Mouse (Mus musculus): ENCODE measurements around the gene Cmtm8. TPM values are rescaled to one million over a fixed set of nuclear protein-coding genes. Genes with fewer than 3 reads are reported as not detected.

Cmtm8 gene
- polyA plus RNA-seq, 1 experiment from 2014 or later: 17.9 TPM

DNA sequence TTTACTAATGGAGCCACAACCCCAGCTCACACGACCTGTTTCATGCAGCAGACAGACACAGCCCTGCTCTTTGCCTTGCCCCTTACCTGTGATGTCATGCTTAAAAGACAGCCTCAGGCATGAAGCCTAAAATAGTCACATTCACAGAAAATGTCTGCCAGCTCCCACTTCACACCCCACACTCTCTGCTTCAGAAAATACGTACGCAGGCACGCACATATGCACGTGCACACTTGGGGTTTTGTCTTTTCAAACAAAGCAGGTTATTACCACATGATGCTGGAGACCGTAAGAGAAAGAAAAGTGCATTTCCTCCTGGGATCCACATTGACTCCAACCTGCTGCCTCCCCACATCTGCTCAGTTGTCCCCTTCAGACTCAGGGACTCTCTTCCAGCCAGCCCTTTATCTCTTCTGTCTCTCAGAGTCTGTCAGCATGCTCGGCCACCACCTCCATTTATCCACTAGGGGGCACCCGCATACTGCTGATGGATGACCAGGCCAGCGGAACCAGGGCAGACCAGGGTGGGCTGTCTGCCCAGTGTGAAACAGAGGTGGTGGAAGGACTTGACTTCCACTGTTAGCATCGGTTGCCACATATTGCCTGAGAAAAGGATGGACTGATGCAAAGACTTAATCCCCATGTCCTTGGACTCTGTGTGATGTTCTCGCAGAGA, 46.5 kb downstream of the Cmtm8 start:
- no peaks in the 10 kb centered on the region for H3K36me3 ChIP-seq
- peak; percentile 51; the same call in 1 of the 2 replicates for ATAC-seq
- no peaks in the 10 kb centered on the region for H3K9me3 ChIP-seq (replicated peaks)
- H3K9ac ChIP-seq: no peak overlapping the region
- 55% methylated on average over 11 of the region's 11 CpGs for WGBS (ENCODE audit: insufficient replicate concordance)
- H3K4me1 ChIP-seq: no peaks in the 10 kb centered on the region
- no peak overlapping the region for H3K4me2 ChIP-seq
- H3K4me3 ChIP-seq: no peak overlapping the region
- H3K27me3 ChIP-seq (replicated peaks): 0 out of 2 replicates have a peak, but pooled peaks cover 3% of the 10 kb centered on the region
- no peak overlapping the region for H3K27ac ChIP-seq

- 46% methylated on average over 11 of the region's 11 CpGs for WGBS (ENCODE audit: insufficient replicate concordance)
- Histone ChIP-seq H3K4me2 (no peak overlapping the region), H3K4me3 (no peak overlapping the region), H3K27me3 (replicated peaks) (0 out of 2 replicates have a peak, but pooled peaks cover 3% of the 10 kb centered on the region), H3K9ac (no peak overlapping the region), H3K27ac (no peak overlapping the region), H3K4me1 (no peaks in the 10 kb centered on the region), H3K36me3 (no peaks in the 10 kb centered on the region), H3K9me3 (replicated peaks) (no peaks in the 10 kb centered on the region)
- no peak for ATAC-seq
Observed at GRCm38 (mm10) chr9:114796473-114797050, 47.4 kb downstream of the Cmtm8 start.

DNA sequence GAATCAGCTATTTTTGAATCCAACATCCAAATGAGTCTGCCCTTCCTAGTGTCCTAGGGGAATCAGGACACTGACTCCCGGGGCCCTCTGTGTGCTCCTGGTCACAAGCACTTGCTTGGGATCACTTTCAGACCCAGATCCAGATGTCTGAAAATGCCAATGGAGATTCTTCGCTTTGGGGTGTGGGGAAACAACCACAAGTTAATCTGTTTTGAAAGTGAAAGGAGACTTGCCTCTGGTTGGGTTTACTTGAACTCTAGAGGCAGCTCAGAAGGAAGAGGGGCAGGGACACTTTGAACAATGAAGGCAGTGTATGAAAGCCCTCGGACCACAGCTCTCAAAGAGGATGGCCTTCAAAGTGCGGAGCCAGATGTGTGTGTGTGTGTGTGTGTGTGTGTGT, 49.5 kb downstream of the Cmtm8 start:
- ATAC-seq: no peak
- Histone ChIP-seq H3K4me2 (no peak overlapping the region), H3K9ac (no peak overlapping the region), H3K36me3 (no peaks in the 10 kb centered on the region), H3K27ac (no peak overlapping the region), H3K4me3 (no peak overlapping the region), H3K4me1 (no peaks in the 10 kb centered on the region), H3K9me3 (replicated peaks) (no peaks in the 10 kb centered on the region), H3K27me3 (replicated peaks) (peaks cover 4% of the 10 kb centered on the region; the same call in 1 of the 2 replicates)
- 61% methylated on average over 4 of the region's 4 CpGs for WGBS (ENCODE audit: insufficient replicate concordance)

GRCm38 (mm10) chr9:114793764-114794295, 50.1 kb downstream of the Cmtm8 start:
- Histone ChIP-seq H3K9ac (no peak overlapping the region), H3K9me3 (replicated peaks) (no peaks in the 10 kb centered on the region), H3K27me3 (replicated peaks) (peaks cover 4% of the 10 kb centered on the region; the same call in 1 of the 2 replicates), H3K27ac (no peak overlapping the region), H3K36me3 (no peaks in the 10 kb centered on the region), H3K4me3 (no peak overlapping the region), H3K4me2 (no peak overlapping the region), H3K4me1 (peaks cover 4% of the 10 kb centered on the region)
- 47% methylated on average over 9 of the region's 9 CpGs for WGBS (ENCODE audit: insufficient replicate concordance)
- no peak for ATAC-seq

GRCm38 (mm10) chr9:114789989-114790388, 54.0 kb downstream of the Cmtm8 start:
- no peak overlapping the region for H3K27ac ChIP-seq
- WGBS (ENCODE audit: insufficient replicate concordance): 63% methylated on average over 8 of the region's 8 CpGs
- H3K4me1 ChIP-seq: peaks cover 20% of the 10 kb centered on the region

GRCm38 (mm10) chr9:114789557-114789956, 54.4 kb downstream of the Cmtm8 start:
- Histone ChIP-seq H3K9ac (no peak overlapping the region), H3K4me1 (peaks cover 20% of the 10 kb centered on the region), H3K4me3 (no peak overlapping the region), H3K27me3 (replicated peaks) (peaks cover 4% of the 10 kb centered on the region; the same call in 1 of the 2 replicates), H3K36me3 (no peaks in the 10 kb centered on the region), H3K27ac (no peak overlapping the region), H3K9me3 (replicated peaks) (no peaks in the 10 kb centered on the region), H3K4me2 (no peak overlapping the region)
- WGBS (ENCODE audit: insufficient replicate concordance): 29% methylated on average over 7 of the region's 7 CpGs
- ATAC-seq: no peak

More at GRCm38 (mm10) chr9:114789989-114790388, 54.0 kb downstream of the Cmtm8 start:
- Histone ChIP-seq H3K4me3 (no peak overlapping the region), H3K9me3 (replicated peaks) (no peaks in the 10 kb centered on the region), H3K9ac (no peak overlapping the region), H3K36me3 (no peaks in the 10 kb centered on the region), H3K27me3 (replicated peaks) (peaks cover 4% of the 10 kb centered on the region; the same call in 1 of the 2 replicates), H3K4me2 (no peak overlapping the region)
- no peak for ATAC-seq

DNA sequence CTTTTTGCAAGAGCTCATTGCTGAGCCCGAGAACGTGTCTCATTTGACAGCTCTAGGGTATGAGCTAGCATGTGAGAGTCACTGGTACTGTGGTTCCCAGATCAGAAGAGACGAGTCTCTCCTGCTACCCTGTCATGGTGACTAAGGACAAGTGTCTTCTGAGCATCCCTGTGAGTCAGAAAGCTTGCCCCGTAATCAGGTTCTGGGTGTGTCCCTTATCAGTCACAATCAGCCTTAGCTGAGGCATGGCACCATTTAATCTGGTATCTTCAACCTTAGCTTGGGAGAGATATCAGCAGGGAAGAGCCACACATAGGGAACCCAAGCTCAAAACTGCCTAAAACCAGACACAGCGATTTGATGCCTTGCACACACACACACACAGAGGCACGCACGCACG, 55.3 kb downstream of the Cmtm8 start:
- no peak overlapping the region for H3K4me3 ChIP-seq
- H3K4me1 ChIP-seq: peaks cover 20% of the 10 kb centered on the region
- WGBS (ENCODE audit: insufficient replicate concordance): 47% methylated on average over 8 of the region's 8 CpGs
- peak; percentile 30; the same call in 1 of the 2 replicates for ATAC-seq
- no peak overlapping the region for H3K27ac ChIP-seq
- no peaks in the 10 kb centered on the region for H3K36me3 ChIP-seq
- no peak overlapping the region for H3K4me2 ChIP-seq
- no peak overlapping the region for H3K9ac ChIP-seq
- H3K27me3 ChIP-seq (replicated peaks): peaks cover 4% of the 10 kb centered on the region; the same call in 1 of the 2 replicates
- H3K9me3 ChIP-seq (replicated peaks): no peaks in the 10 kb centered on the region

GRCm38 (mm10) chr9:114787716-114788115, 56.2 kb downstream of the Cmtm8 start:
- no peak overlapping the region for H3K4me2 ChIP-seq
- peaks cover 20% of the 10 kb centered on the region for H3K4me1 ChIP-seq
- peaks cover 13% of the 10 kb centered on the region; the same call in 1 of the 2 replicates for H3K27me3 ChIP-seq (replicated peaks)
- H3K9ac ChIP-seq: no peak overlapping the region
- H3K36me3 ChIP-seq: no peaks in the 10 kb centered on the region
- H3K4me3 ChIP-seq: no peak overlapping the region
- ATAC-seq: no peak
- no peaks in the 10 kb centered on the region for H3K9me3 ChIP-seq (replicated peaks)
- WGBS (ENCODE audit: insufficient replicate concordance): 25% methylated on average over 7 of the region's 7 CpGs
- H3K27ac ChIP-seq: peak overlapping the region; percentile 41; the same call in 1 of the 2 replicates

DNA sequence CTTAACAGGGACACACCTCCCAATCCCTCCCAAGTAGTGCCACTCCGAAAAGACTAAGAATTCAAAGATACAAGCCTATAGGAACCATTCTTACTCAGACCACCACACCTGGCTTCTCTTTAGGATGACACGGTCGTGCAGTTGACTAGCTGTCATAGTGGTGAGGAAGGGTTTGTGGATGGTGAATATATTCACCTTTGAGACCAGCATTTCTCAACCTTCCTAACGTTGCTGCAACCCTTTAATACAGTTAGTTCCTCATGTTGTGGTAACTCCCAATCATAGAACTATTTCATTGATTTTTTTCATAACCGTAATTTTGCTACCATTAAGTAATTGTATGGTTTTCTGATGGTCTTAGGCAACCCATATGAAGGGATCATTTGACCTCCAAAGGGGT, 56.8 kb downstream of the Cmtm8 start:
- no peak for ATAC-seq
- H3K36me3 ChIP-seq: no peaks in the 10 kb centered on the region

DNA sequence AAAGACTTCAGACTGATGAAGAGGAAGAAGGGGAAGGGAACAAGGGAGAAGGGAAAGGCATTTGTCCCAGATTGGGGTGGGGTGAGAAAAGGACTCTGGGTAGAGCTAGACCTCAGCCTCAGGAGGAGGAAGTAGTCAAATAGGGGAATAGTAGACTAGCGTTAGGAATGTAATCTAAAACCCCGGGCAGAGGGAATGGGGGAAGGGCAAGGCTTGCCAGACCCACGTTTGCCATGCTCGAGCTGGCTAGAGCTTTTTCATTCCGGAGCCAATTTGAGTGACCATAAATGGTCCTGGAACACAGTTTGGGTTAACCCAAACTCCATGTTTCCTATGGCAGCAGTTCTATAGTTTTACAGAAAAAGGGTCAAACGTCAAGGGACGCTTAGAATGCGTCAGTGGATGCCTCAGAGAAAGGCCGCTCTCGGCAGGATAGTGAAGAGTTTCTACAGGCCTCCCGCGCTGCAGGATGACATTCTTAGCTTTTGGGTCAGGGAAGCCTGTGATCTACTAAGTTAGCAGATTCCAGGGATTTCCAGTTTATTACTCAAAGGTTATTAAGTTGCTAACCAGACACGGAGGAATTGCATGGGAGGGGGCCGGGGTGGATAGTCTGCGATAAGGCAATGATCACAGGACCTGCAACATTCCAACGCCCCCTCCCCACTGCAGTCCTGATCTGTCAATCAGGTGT, 58.4 kb downstream of the Cmtm8 start:
- Histone ChIP-seq H3K9me3 (replicated peaks) (no peaks in the 10 kb centered on the region), H3K27ac (no peak overlapping the region), H3K27me3 (replicated peaks) (peaks cover 29% of the 10 kb centered on the region), H3K36me3 (no peaks in the 10 kb centered on the region), H3K4me2 (no peak overlapping the region), H3K4me1 (peaks cover 34% of the 10 kb centered on the region), H3K4me3 (no peak overlapping the region), H3K9ac (no peak overlapping the region)
- WGBS (ENCODE audit: insufficient replicate concordance): 20% methylated on average over 16 of the region's 16 CpGs
- ATAC-seq: no peak

More for the DNA sequence above, 56.8 kb downstream of the Cmtm8 start:
- no peak overlapping the region for H3K4me3 ChIP-seq
- no peaks in the 10 kb centered on the region for H3K9me3 ChIP-seq (replicated peaks)
- no peak overlapping the region for H3K27ac ChIP-seq
- WGBS (ENCODE audit: insufficient replicate concordance): 73% methylated on average over 5 of the region's 5 CpGs
- H3K4me1 ChIP-seq: peaks cover 20% of the 10 kb centered on the region
- no peak overlapping the region for H3K9ac ChIP-seq
- no peak overlapping the region for H3K4me2 ChIP-seq
- peaks cover 16% of the 10 kb centered on the region; the same call in 1 of the 2 replicates for H3K27me3 ChIP-seq (replicated peaks)

- Histone ChIP-seq H3K4me3 (peak within 1 kb of the TSS; percentile 61), H3K4me1 (peaks cover 58% of the 10 kb centered on the region), H3K36me3 (no peaks in the 10 kb centered on the region), H3K27ac (peak within 1 kb of the TSS; percentile 74), H3K9ac (peak within 1 kb of the TSS; percentile 65), H3K4me2 (peak within 1 kb of the TSS; percentile 87), H3K27me3 (replicated peaks) (peaks cover 35% of the 10 kb centered on the region), H3K9me3 (replicated peaks) (no peaks in the 10 kb centered on the region)
- 1% methylated on average over 52 of the region's 54 CpGs for WGBS (ENCODE audit: insufficient replicate concordance)
- ATAC-seq: peak; percentile 79
Observed at GRCm38 (mm10) chr9:114781526-114782212, 62.3 kb downstream of the Cmtm8 start, which contains the start of gene Cmtm7. Gene Cmtm7 (minus strand): TSS chr9:114781856.
